In genomic region chr9:48586332-48586731, GRCm38 (mm10) we compare ENCODE assay signal across 8 mouse cellular contexts. TPM values are rescaled to one million over a fixed set of nuclear protein-coding genes. Genes with fewer than 3 reads are reported as not detected.
DNase-seq lines count a peak whose midpoint lies in the region; ATAC-seq and TF ChIP-seq lines count a peak whose summit lies in the region.

No protein-coding gene starts in this region.

- H3K4me2 ChIP-seq in kidney, embryonic 14.5 days (replicated peaks; ENCODE audit: low read depth, low read length), result no peak overlapping the region
- no peak overlapping the region for H3K4me2 ChIP-seq in limb, embryonic 11.5 days (ENCODE audit: low read depth, severe bottlenecking)

- H3K36me3 ChIP-seq in kidney, embryonic 14.5 days (ENCODE audit: control insufficient read depth, insufficient read depth, low read length), result no peaks in the 10 kb centered on the region
- no peaks in the 10 kb centered on the region for H3K36me3 ChIP-seq in limb, embryonic 11.5 days (ENCODE audit: control insufficient read depth, insufficient read depth, low read length)

- H3K4me1 ChIP-seq in kidney, embryonic 14.5 days (ENCODE audit: control insufficient read depth, insufficient read depth, low read length), result no peaks in the 10 kb centered on the region; the same call in 1 of the 2 replicates
- H3K4me1 ChIP-seq in cortical plate, adult 2 months (ENCODE audit: control insufficient read depth, insufficient read depth, low read length), result no peaks in the 10 kb centered on the region
- H3K4me1 ChIP-seq in limb, embryonic 11.5 days (ENCODE audit: control insufficient read depth, insufficient read depth, low read length), result peaks cover 3% of the 10 kb centered on the region; the same call in 1 of the 2 replicates

- peak; percentile 62 for DNase-seq in kidney, adult 18-20 months
- peak; percentile 52 for DNase-seq in T-cell, adult 2 months (ENCODE audit: low spot score)
- DNase-seq in hindlimb bud, embryonic 11.5 days (ENCODE audit: extremely low spot score, low read depth, low spot score), result peak; percentile 31
- peak; percentile 81 for DNase-seq in limb, embryonic 11.5 days (ENCODE audit: low spot score)
- DNase-seq in retina, embryonic 14.5 days (ENCODE audit: low spot score), result peak; percentile 87
- DNase-seq in thymus, postnatal 4 days, result peak; percentile 79

- no peak overlapping the region for H3K4me3 ChIP-seq in kidney, embryonic 14.5 days (ENCODE audit: low read length)
- H3K4me3 ChIP-seq in cortical plate, adult 2 months (ENCODE audit: insufficient read depth, low read length), result no peak overlapping the region
- no peak overlapping the region for H3K4me3 ChIP-seq in limb, embryonic 11.5 days (ENCODE audit: low read depth, low read length)

- 8% methylated on average over 4 of the region's 4 CpGs for WGBS in kidney, embryonic 14.5 days
- 7% methylated on average over 4 of the region's 4 CpGs for WGBS in limb, embryonic 11.5 days

- ATAC-seq in kidney, embryonic 14.5 days (ENCODE audit: low FRiP score, low TSS enrichment), result no peak
- no peak for ATAC-seq in limb, embryonic 11.5 days (ENCODE audit: insufficient number of reproducible peaks, low FRiP score, low TSS enrichment, low read depth)

- H3K27me3 ChIP-seq in kidney, embryonic 14.5 days (ENCODE audit: control insufficient read depth, insufficient read depth, low read length), result no peaks in the 10 kb centered on the region
- no peaks in the 10 kb centered on the region for H3K27me3 ChIP-seq in limb, embryonic 11.5 days (ENCODE audit: control insufficient read depth, insufficient read depth, low read length)

- no peak for TF ChIP-seq POLR2A in cortical plate, adult 2 months (IDR thresholded peaks at IDR 0.05; ENCODE audit: extremely low read depth, insufficient read depth, low read length)

- H3K27ac ChIP-seq in kidney, embryonic 14.5 days (ENCODE audit: low read depth, low read length), result no peak overlapping the region
- H3K27ac ChIP-seq in cortical plate, adult 2 months (ENCODE audit: insufficient read depth, low read length), result no peak overlapping the region
- no peak overlapping the region for H3K27ac ChIP-seq in limb, embryonic 11.5 days (replicated peaks; ENCODE audit: low read depth, low read length)

- no peaks in the 10 kb centered on the region for H3K9me3 ChIP-seq in kidney, embryonic 14.5 days (ENCODE audit: control insufficient read depth, low read length)
- no peaks in the 10 kb centered on the region for H3K9me3 ChIP-seq in limb, embryonic 11.5 days (ENCODE audit: control insufficient read depth, low read length)

- no peak overlapping the region for H3K9ac ChIP-seq in kidney, embryonic 14.5 days (ENCODE audit: low read depth, low read length)
- no peak overlapping the region for H3K9ac ChIP-seq in limb, embryonic 11.5 days (ENCODE audit: low read length)

- peak; percentile 83 for TF ChIP-seq CTCF in cortical plate, adult 2 months (IDR thresholded peaks at IDR 0.05; ENCODE audit: extremely low read depth, insufficient read depth, low read length)

RNA-seq across cellular contexts. Expression of gene Nnmt, which starts 18.6 kb away (rescaled TPM):
- polyA plus RNA-seq in kidney, embryonic 14.5 days (2014; fragmentation: Nextera tagmentation; extraction: Ambion mirVana), result 0.55 and 1.7 TPM in 2 replicates
- polyA plus RNA-seq in cortical plate, adult 2 months (2012; rRNA removed), result 0.35 and 0.51 TPM in 2 replicates
- 0.52 and 0.62 TPM in 2 replicates for polyA plus RNA-seq in limb, embryonic 11.5 days (2014; fragmentation: Nextera tagmentation; extraction: Ambion mirVana)

Comparison
In these comparisons a context has a peak if more than half of its experiments do, and no peak if none do; other contexts are left out.
1. DNase-seq: peak in every context shown above with its lines; median percentile 87 in retina, embryonic 14.5 days; 81 in limb, embryonic 11.5 days; 79 in thymus, postnatal 4 days; 62 in kidney, adult 18-20 months; 52 in T-cell, adult 2 months; 31 in hindlimb bud, embryonic 11.5 days.